Mouse (Mus musculus) limb, embryonic 11.5 days (tissue): ENCODE measurements around the gene Camk1g. TPM values are rescaled to one million over a fixed set of nuclear protein-coding genes. Genes with fewer than 3 reads are reported as not detected.

Experiments
- ATAC-seq: fragments of 200-750 bp; cut with Nextera tagmentation; 2 replicates; pipeline ENCODE4 v1.8.0; 2017; ENCODE audit warnings: low read depth; ENCODE audit not compliant: insufficient number of reproducible peaks, low FRiP score, low TSS enrichment
- DNase-seq: peaks from one replicate; pipeline ENCODE4 v3.0.0-alpha.2; 2015; ENCODE audit warnings: low spot score
- H3K27ac ChIP-seq: fragments of 300-500 bp; sonication (generic); replicated peaks from 2 replicates; pipeline ENCODE4 v1.5.1; 2014; ENCODE audit warnings: low read depth, mild to moderate bottlenecking, low read length
- H3K27me3 ChIP-seq: fragments of 300-500 bp; sonication (generic); 2 replicates; pipeline ENCODE4 v1.6.1; 2014; ENCODE audit warnings: mild to moderate bottlenecking, low read length, mixed read lengths; ENCODE audit not compliant: control insufficient read depth, insufficient read depth
- H3K36me3 ChIP-seq: fragments of 300-500 bp; sonication (generic); 2 replicates; pipeline ENCODE4 v1.6.1; 2014; ENCODE audit warnings: mild to moderate bottlenecking, low read length, moderate library complexity, mixed read lengths; ENCODE audit not compliant: control insufficient read depth, insufficient read depth
- H3K4me1 ChIP-seq: fragments of 300-500 bp; sonication (generic); 2 replicates; pipeline ENCODE4 v1.6.1; 2014; ENCODE audit warnings: low read length, mixed read lengths; ENCODE audit not compliant: control insufficient read depth, insufficient read depth
- H3K4me2 ChIP-seq: fragments of 300-500 bp; sonication (generic); 2 replicates; pipeline ENCODE4 v1.6.1; 2014; ENCODE audit warnings: low read depth, mild to moderate bottlenecking, moderate library complexity; ENCODE audit not compliant: severe bottlenecking
- H3K4me3 ChIP-seq: fragments of 300-500 bp; sonication (generic); 2 replicates; pipeline ENCODE4 v1.5.1; 2014; ENCODE audit warnings: low read depth, low read length
- H3K9ac ChIP-seq: fragments of 300-500 bp; sonication (generic); 2 replicates; pipeline ENCODE4 v1.6.1; 2014; ENCODE audit warnings: mild to moderate bottlenecking, low read length
- H3K9me3 ChIP-seq: fragments of 300-500 bp; sonication (generic); 2 replicates; pipeline ENCODE4 v1.6.1; 2016; ENCODE audit warnings: low read length; ENCODE audit not compliant: control insufficient read depth
- WGBS: fragments of 180-500 bp; shearing (Covaris S2); extraction: QIAGEN DNeasy Blood & Tissue Kit; methylation state at CpG from one replicate; pipeline ENCODE4 v1.1.7; 2014; 5-methylcytosine and 5-hydroxymethylcytosine counted together
- polyA plus RNA-seq: library from polyadenylated mRNA; unstranded; fragments of >200 nt; fragmentation: Nextera tagmentation; extraction: Ambion mirVana; gene quantifications from 2 replicates; pipeline ENCODE4 v1.2.1, GENCODE M21; 2014

Camk1g gene
- polyA plus RNA-seq, 1 experiment from 2014 or later = 17.1 TPM

- Histone ChIP-seq H3K4me3 (no peak overlapping the region), H3K9me3 (no peaks in the 10 kb centered on the region), H3K36me3 (no peaks in the 10 kb centered on the region), H3K4me1 (peaks cover 9% of the 10 kb centered on the region), H3K4me2 (no peak overlapping the region), H3K27ac (no peak overlapping the region), H3K27me3 (no peaks in the 10 kb centered on the region), H3K9ac (no peak overlapping the region)
- 57% methylated on average over 8 of the region's 8 CpGs for WGBS
- ATAC-seq (no peak), DNase-seq (no peak)
These were observed 68.0 kb downstream of the Camk1g start for GRCm38 (mm10) chr1:193302093-193302405.

- H3K27me3 ChIP-seq = no peaks in the 10 kb centered on the region
- H3K27ac ChIP-seq = no peak overlapping the region
- H3K4me1 ChIP-seq = peaks cover 9% of the 10 kb centered on the region
- no peaks in the 10 kb centered on the region for H3K9me3 ChIP-seq
- DNase-seq (no peak), ATAC-seq (no peak)
- WGBS = 60% methylated on average over 6 of the region's 6 CpGs
- H3K9ac ChIP-seq = no peak overlapping the region
- H3K4me2 ChIP-seq = no peak overlapping the region
- H3K4me3 ChIP-seq = no peak overlapping the region
- no peaks in the 10 kb centered on the region for H3K36me3 ChIP-seq
These were observed 68.6 kb downstream of the Camk1g start for GRCm38 (mm10) chr1:193301216-193302092.

GRCm38 (mm10) chr1:193299995-193300394, 70.1 kb downstream of the Camk1g start:
- no peak overlapping the region for H3K4me2 ChIP-seq
- no peaks in the 10 kb centered on the region for H3K36me3 ChIP-seq
- DNase-seq (no peak), ATAC-seq (no peak)
- peaks cover 7% of the 10 kb centered on the region for H3K4me1 ChIP-seq
- no peaks in the 10 kb centered on the region for H3K9me3 ChIP-seq
- no peak overlapping the region for H3K4me3 ChIP-seq
- H3K9ac ChIP-seq = no peak overlapping the region
- H3K27ac ChIP-seq = no peak overlapping the region
- WGBS = 25% methylated on average over 1 of the region's 1 CpGs
- no peaks in the 10 kb centered on the region for H3K27me3 ChIP-seq

- H3K9me3 ChIP-seq = no peaks in the 10 kb centered on the region
- no peak for ATAC-seq
- H3K27me3 ChIP-seq = no peaks in the 10 kb centered on the region
- WGBS = 91% methylated on average over 3 of the region's 3 CpGs
- H3K4me3 ChIP-seq = no peak overlapping the region
- DNase-seq = no peak
- H3K36me3 ChIP-seq = no peaks in the 10 kb centered on the region
- H3K27ac ChIP-seq = no peak overlapping the region
- no peak overlapping the region for H3K4me2 ChIP-seq
- H3K9ac ChIP-seq = no peak overlapping the region
- H3K4me1 ChIP-seq = peaks cover 7% of the 10 kb centered on the region
These were observed 71.8 kb downstream of the Camk1g start for GRCm38 (mm10) chr1:193298141-193298765.

Other genes with a start within 250 kb of the Camk1g start
- 12.2 and 13.3 TPM in 2 replicates for gene Diexf, start 240.0 kb downstream of the Camk1g start, polyA plus RNA-seq
- gene Irf6, start 217.2 kb downstream of the Camk1g start, polyA plus RNA-seq = 8.2 and 11.5 TPM in 2 replicates
- 15.5 and 17.8 TPM in 2 replicates for gene A130010J15Rik, start 202.3 kb downstream of the Camk1g start, polyA plus RNA-seq
- 1.2 and 1.5 TPM in 2 replicates for gene Traf3ip3, start 168.6 kb downstream of the Camk1g start, polyA plus RNA-seq
- 0.60 and 0.79 TPM in 2 replicates for gene Lamb3, start 162.6 kb downstream of the Camk1g start, polyA plus RNA-seq
- 0.16 and 0.23 TPM in 2 replicates for gene Hsd11b1, start 106.2 kb downstream of the Camk1g start, polyA plus RNA-seq
- 6.2 and 6.9 TPM in 2 replicates for gene G0s2, start 97.1 kb downstream of the Camk1g start, polyA plus RNA-seq